Mouse (Mus musculus): ENCODE data around the gene Pde4dip.

Gene Pde4dip

DNA sequence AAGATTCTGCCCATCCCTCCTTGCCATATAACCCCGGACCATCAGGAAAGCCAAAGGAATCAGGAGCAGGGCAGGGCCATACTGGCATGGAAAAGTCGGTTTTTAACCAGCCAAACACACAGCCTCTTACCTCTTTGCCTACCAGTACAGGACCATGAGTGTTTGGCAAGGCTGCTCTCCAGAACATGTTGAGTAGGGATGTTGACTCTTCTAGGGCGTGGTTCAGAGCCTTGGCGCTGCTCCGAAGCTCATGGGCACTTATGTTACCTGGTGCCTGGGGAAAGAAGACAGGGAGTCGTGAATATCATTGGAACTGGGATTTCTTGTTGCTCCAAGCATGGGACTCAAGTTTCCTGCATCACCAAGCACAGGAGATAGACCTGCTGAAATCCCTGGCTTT, 194.7 kb downstream of the Pde4dip start:
- in situ Hi-C loops (cut with MseI, MboI), result no loop called here

DNA sequence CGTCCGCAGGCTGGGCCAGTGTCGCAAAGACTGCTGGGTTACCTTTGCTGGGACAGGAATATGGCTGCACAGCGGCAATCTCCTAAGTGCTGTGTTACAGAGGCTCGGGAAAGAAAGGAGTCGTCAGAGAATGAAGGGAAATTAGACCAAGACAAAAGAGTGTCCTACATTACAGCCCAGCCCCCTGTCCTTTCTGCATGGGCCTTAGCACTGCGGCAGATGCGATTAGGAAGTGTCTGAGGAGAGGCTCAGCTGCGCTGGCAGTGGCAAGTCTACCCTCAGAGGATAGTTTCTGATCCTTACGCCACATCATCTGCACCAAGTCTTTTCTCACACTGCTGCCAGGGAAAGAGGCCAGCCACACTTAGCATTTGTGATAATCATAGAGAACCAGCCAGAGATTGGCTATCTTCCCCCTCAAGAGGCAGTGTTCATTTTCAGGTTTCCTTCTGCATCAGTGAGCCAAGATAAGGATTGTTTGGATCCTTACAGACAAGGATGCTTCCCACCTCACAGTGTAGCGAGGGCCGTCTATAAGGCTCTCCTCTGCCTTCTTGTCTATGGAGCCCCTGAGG, 197.0 kb downstream of the Pde4dip start:
- in situ Hi-C loops (cut with MseI, MboI), result no loop called here

DNA sequence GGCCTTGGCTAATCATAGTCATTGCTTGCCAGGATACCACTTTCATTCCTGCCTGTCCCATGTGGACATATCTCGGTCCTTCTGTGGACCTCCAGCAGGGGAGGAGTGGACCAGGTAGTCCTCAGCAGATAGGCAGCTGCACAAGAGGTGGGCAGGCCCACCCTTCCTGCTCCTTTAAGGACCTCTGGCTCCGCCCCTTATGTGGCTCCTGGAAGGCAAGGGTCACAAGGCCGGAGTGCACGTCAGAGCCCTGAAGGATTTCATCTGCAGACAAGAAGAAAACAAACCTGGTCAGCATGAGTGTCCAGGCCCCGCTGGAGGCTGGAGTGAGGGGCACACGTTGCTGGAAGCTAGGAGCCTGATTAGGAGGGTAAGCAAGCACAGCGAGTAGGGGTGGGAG, 197.9 kb downstream of the Pde4dip start:
- in situ Hi-C loops (cut with MseI, MboI), result no loop called here

DNA sequence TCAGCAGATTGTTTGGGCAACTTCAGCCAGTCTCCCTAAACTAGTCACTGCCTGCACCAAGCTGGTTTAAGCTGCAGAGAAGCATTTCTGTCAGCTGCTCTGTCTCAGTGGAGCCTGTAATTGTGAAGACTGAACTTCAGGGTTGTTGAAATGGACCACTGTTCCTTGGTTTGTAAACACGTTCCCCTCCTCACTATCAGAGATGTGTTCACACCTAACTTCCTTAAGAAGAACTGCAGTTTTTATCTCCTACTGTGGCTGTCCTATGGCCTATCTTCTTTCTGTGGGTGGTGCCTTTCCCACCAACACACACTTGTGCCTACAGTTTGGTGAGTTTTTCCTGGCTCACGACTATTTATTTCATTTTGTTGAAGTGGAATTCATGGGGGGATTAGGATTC, 199.2 kb downstream of the Pde4dip start:
- in situ Hi-C loops (cut with MseI, MboI), result loop anchor here in 1 of 2 experiments (10.0 kb wide), 1 partner anchor 196 kb away; the partner anchor contains the start of gene Pde4dip

DNA sequence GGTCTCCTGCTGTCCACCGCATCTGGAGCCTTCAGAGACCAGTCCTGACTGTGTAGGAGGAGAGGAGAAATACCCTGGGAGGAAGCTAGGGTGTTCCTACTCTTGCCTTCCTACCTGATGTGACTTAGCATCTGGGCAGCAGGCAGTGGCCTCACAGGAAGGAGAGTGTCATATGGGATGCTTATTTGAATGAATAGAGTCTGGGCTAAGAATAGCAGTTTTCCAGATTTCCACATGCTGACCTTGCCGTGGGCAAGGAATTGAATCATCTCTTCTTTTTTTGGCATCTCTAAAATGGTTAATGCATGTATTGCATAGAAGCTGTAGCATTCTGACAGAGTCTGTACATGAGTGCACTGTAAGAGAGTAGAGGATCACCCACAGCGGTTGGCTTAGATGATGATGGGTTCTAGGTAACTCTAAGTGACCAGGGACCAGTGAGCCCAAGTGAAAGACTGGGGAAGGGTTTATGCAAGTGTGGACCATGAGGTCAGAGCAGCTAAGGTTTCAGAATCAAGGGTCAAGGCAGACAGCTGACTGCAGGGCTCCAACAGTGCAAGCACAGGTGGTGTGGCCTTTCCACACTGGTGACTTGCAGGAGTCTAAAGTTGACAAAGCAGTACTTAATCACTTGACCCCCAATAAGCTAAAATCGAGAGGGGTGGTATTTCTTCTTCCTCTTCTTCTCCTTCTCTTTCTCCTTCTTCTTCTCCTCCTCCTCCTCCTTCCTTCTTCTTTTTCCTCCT, 202.0 kb downstream of the Pde4dip start:
- in situ Hi-C loops (cut with MseI, MboI), result loop anchor here in 1 of 2 experiments (10.0 kb wide), 1 partner anchor 198 kb away; the partner anchor contains the start of gene Pde4dip

DNA sequence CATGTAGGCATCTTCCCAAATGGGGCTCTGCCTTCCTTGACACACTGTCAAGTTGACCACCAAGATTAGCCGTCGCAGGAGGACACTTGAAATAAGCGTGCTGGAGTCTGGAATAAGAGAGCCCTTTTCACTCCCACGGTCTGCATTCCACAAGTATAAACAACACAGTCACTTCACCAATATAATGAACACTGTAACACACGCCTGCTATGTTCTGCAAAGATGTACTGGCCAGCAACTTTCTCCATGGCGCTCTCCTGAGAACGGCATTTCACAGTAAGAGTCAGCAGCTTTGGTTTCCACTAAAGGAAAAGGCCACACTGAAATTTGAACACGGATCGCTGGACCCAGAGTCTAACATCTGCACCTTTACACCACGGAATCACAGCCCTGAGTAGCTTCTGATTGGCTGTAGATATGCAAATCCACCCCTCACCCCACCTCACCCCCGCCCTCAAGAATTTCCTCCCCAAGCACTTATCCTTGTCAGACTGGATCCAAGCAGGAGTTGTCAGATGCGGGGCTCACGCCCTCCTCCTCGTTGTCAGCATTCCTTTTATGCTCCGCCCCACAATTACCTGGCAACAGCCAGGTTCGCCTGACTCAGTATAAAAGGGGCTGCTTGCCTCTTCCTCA, 204.8 kb downstream of the Pde4dip start:
- in situ Hi-C loops (cut with MseI, MboI), result loop anchor here (5.0 to 10.0 kb wide), 2 partner anchors 194 to 201 kb away; partner anchors contain the start of gene Pde4dip (in 1 of the 2)

DNA sequence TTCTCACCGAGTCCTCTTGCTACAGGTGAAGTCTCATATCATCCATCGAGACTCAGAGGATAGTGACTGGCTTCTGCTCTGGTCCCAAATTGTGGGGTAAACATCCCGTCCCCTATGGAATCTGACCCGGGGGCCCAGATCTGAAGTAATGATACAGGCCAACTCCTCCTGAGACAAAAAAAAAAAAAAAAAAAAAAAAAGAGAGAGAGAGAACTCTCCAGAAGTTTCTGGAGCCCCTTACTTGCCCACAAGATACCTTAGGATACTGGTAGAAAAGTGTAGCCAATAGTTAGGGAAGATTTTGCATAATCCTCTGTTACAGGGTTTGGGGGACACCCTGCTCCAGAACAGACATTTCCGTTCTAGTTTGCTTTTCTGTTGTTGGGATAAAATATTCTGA, 205.9 kb downstream of the Pde4dip start:
- in situ Hi-C loops (cut with MseI, MboI), result loop anchor here (5.0 to 10.0 kb wide), 2 partner anchors 195 to 202 kb away; partner anchors contain the start of gene Pde4dip (in 1 of the 2)

DNA sequence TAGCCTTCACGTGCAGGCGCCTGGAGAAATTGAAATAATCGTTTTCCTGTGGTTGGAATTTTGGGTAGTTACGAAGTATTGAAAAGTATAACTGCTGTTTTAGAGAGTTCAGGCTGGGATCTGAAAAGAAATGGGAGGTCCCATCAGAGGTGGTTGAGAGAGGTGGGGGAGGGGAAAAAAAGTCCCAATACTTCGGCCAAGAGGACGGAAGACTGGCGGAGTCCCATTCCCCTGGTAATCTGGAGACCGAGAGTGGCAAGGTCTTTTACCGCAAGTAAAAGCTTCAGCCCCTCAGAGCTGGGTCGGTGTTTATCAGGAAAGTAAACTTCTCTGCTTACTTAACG, 206.4 kb downstream of the Pde4dip start:
- in situ Hi-C loops (cut with MseI, MboI), result loop anchor here (5.0 to 10.0 kb wide), 2 partner anchors 195 to 203 kb away; partner anchors contain the start of gene Pde4dip (in 1 of the 2)

DNA sequence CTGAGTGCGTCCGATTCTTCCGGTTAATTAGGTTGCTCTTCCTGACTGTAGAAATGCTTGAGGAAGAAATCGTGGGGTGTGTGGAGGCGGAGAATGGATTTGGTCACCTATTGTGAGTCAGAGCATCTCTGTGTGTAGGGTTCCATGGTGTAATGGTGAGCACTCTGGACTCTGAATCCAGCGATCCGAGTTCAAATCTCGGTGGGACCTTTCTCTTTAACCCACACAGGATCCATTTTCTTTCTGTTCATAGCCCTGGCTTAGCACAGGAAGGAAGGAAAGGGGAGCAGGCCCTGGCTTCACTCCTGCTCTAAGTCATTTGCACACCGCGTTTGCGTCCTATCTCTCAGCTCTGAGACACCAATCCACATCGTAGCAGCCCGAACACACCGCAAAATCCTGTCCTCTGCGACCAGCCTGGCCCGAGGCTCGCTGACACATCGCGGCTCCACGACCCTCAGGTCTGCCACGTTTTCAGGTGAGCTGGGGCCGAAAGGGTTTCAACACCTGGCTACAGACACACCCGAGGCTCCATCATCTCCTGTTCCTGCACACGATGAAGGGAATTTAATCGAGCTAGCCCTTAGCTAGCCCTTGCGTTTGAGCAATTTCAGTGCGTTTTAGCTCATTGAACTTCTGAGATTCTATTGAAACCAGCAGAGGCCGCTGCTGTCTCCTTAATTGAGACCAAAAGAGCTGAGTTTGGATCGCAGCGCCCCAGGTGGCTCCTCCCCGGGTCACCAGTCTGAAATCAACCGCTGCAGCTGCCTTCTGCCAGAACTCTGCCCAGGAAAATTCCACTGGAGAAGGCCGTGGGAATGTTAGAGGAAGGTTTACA, 207.0 kb downstream of the Pde4dip start:
- in situ Hi-C loops (cut with MseI, MboI), result loop anchor here (5.0 to 10.0 kb wide), 2 partner anchors 196 to 203 kb away; partner anchors contain the start of gene Pde4dip (in 1 of the 2)

DNA sequence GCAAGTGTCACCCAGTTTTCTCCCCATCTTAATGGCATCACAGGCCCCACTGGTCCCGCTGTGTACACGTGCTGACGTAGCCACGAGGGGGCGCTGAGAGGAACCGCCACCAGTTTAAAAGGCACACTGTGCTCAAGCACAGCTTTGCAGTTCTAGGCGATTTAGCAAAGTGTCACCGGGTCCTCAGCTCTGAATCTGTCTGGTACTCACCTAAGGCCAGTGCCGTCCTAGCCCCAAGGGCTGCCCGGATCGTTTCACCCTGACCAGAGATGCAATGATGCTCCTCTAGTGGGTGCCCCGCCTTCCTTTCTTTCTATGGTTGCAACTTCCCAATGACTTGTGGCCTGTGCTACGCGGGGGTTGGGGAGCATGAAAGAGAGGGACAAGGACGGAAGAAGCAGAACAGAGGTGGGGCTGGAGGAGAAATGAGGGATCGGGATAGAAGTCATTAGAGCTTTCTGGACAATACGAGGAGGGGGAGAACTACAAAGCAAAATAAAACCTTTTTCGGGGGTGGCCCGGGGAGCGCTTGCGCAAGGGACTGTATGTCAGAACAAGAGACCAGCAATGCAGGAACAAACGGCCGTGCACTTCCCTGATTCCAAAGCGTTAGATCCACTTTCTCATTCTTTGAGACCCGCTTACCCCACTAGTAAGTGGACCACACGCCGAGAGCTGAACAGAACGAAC, 207.7 kb downstream of the Pde4dip start:
- in situ Hi-C loops (cut with MseI, MboI), result loop anchor here (5.0 to 10.0 kb wide), 2 partner anchors 197 to 204 kb away; partner anchors contain the start of gene Pde4dip (in 1 of the 2)

DNA sequence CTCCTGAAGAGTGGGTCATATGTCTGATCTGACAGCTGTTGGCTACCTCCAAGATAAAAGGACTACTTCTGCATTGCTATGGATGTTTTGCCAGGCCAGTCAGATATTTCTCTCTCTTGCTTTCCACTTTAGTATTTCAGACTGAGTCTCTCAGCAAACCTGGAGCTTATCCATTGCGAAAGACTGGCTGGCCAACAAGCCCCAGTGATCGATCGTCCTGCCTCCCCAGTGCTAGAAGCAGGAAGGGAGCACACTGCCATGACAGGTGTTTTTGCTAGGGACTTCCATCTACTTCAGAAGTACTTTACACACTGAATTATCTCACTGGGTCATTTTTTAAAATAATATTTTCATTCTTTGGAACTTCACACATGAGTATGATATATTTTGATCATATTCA, 210.1 kb downstream of the Pde4dip start:
- in situ Hi-C loops (cut with MseI, MboI), result no loop called here

DNA sequence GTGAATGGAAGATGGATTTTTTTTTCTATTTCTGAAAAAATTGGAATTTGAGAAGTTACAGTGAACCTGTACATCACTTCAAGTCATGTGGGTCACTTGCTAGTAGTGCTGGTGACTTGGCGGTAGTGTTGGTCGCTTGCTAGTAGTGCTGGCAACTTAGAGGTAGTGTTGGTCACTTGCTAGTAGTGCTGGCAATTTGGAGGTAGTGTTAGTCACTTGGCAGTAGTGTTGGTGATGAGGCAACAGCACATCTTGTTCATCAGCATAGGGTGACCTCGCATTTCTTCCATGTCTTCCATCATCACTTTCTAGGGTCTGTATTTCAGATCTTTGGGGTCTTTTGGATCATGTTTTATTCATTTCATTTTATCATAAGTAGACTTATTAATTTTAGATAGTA, 212.4 kb downstream of the Pde4dip start:
- in situ Hi-C loops (cut with MseI, MboI), result no loop called here

DNA sequence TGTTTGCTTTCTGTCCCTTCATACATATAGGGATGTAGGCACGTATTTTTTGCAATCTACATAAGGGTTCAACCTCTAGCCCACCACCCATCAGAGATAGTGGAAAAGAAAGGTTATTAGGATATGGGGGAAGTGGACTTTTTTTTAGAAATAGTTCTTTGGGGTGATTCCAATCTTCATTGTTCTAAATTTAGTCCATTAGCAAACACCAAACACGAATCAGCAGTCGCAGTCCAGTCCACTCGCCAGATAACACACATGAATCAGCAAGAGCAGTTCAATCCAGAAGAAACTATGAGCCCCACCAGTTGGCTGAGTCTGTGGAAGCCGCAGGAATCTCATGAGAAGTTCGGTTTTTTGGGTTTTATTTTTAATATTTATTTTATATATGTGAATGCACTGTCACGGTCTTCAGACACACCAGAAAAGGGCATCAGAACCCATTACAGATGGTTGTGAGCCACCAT, 213.8 kb downstream of the Pde4dip start, which contains the start of gene Gm17651:
Gene Gm17651, minus strand, starts transcription at position 51 of the 467 bp plus-strand sequence.
- in situ Hi-C loops (cut with MseI, MboI), result no loop called here

DNA sequence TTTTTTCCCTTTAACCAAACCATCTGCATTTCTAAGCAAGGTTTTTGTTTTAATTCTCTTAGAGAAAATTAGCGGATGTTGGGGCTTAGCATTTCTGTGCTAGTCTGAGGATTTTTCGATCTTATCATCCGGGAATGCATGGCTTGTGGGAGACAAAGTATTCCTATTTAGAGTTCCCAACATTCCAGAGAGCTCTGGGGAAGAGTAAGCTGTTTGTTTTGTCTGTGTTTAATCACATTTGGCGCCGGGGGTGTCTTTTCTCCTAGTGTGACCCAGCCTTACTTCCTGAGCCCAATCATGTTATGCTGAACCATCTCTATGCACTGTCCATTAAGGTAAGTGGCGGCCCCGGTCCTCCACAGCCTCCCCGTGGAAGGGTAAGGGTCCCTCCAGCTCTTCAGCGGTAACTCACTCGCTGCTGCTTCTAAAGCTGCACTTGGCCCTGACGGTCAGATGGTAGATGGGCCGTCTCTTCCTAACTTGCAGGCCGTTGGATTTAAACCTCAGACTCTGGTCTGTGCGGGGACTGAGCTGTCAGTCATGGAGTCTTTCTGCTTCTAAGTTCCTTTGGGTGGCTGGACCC, 221.3 kb downstream of the Pde4dip start:
- in situ Hi-C loops (cut with MseI, MboI), result no loop called here

DNA sequence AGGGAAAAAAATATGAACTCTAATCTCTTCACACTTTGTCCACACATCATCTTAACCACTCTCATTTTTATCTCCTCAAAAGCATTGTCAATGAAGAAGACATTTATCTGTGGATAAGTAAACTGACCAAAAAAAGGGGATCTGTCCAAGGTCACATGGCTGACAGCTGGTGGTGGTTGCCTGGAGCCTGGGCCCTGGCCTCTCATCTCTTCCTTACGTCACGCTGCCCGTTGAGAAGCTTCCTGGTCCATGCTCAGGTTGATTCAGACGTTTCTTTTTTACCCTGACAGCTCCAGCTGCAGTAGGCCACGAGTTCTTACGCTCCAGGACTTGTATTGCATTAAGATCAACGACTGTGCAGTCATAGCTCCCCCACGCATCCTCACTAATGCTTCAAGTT, 222.4 kb downstream of the Pde4dip start:
- in situ Hi-C loops (cut with MseI, MboI), result no loop called here

DNA sequence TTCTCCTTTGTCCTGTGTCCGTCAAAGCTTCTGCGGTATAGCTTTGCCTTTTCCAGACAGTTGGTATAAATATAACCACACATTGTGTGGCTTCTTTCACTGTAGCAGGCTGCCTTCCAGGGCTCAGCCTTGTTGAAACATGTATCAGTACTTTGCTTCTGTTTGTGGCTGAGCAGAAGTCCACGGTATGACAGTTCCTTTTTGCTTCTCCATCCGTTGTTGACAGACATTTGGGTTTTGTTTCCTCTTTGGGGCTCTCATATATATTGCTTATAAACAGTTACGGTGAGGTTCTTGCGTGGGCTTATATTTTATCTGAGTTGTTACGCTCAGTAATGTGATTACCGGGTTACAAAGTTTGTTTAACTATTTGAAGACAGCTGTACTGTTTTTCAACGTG, 223.0 kb downstream of the Pde4dip start:
- in situ Hi-C loops (cut with MseI, MboI), result no loop called here

DNA sequence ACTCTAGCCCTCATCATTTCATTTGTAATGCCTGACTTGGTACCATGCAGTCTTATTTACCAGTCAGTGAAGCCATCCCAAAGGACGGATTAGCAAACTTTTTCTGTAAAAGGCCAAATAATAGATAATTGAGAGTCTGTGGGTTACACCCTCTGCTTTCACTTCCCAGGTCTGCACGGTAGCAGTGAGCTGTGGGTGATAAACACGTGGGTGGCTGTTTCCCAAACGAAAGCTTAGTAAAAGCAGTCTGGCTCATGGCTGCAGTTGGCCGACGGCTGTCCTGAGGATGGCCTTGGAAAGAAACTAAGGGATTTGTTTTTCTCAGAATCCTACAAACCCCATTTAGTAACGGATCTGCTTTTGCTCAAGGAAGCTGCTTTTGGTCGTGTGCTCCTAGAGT, 227.3 kb downstream of the Pde4dip start:
- in situ Hi-C loops (cut with MseI, MboI), result no loop called here

DNA sequence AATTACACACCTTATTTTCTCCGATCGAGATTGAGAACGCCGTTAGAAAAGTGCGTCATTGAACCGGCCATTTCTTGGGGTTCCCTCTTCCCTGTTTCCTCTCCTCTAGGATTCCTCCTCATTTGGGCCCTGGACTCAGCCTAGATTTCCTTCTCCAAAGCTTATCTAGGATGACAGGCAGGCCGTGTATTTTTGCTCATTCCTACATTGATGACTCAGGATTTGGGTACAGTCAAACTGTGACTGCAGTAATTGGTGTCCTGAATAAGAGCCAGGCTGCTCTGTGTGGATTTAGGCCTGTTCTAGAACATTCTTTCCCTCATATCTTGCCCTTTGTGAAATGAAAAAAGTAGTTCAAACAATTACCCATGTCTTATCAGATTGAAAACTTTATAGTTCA, 228.8 kb downstream of the Pde4dip start:
- in situ Hi-C loops (cut with MseI, MboI), result no loop called here

DNA sequence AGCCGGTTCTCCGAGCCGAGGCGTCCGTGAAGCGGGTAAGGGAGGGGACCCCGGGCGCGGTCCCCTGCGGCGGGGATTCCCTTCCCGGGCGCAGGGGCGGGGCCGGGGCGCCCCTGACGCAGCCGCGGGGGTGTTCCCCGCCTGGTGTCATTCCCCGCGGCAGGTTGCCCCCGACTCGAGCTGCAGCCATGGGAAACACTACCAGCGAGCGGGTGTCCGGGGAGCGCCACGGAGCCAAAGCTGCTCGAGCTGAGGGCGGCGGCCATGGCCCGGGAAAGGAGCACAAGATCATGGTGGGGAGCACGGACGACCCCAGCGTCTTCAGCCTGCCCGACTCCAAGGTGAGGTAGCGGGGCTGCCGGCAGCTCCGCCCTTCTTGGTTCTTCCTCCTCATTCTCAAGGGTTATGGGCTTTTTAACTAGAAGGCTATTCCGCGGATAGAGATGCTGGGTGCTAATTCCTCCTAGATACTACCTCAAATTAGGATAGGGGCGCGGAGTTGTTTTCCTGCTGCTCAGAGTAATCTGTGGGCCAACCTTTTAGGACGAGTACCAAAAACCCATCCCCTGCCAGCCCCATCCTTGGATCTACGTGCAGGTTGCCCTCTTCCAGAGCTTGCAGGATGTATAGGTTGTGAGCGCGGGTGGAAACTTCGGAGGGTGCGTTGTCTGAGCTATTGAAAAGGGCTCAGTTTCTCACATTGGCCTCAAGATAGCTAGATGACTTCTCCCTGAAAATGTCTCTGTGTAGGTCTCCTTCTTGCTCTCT, 229.9 kb downstream of the Pde4dip start:
- in situ Hi-C loops (cut with MseI, MboI), result no loop called here

Measured in mouse trophoblast stem cell (cell line).